Mouse (Mus musculus) ES-Bruce4 (cell line): ENCODE results near the gene Cyp2c23. TPM values are rescaled to one million over a fixed set of nuclear protein-coding genes. Genes with fewer than 3 reads are reported as not detected.

Experiments used
- H3K27ac ChIP-seq: 2 replicates; pipeline ENCODE4 v1.5.1; 2012; ENCODE audit warnings: low read length, inconsistent platforms; ENCODE audit not compliant: insufficient read depth
- H3K27me3 ChIP-seq: 2 replicates; pipeline ENCODE4 v1.6.1; 2012; ENCODE audit warnings: mild to moderate bottlenecking, low read length, inconsistent platforms; ENCODE audit not compliant: control insufficient read depth, poor library complexity, insufficient read depth, severe bottlenecking
- H3K36me3 ChIP-seq: 2 replicates; pipeline ENCODE4 v1.6.1; 2012; ENCODE audit warnings: inconsistent platforms, mild to moderate bottlenecking, low read length, moderate library complexity; ENCODE audit not compliant: control insufficient read depth, poor library complexity, insufficient read depth, severe bottlenecking
- H3K4me1 ChIP-seq: one replicate; pipeline ENCODE4 v1.8.1; 2011; ENCODE audit warnings: low read length; ENCODE audit not compliant: control insufficient read depth, insufficient read depth
- H3K4me3 ChIP-seq: 2 replicates; pipeline ENCODE4 v1.5.1; 2011; ENCODE audit warnings: low read depth, mild to moderate bottlenecking, low read length
- H3K9ac ChIP-seq: 2 replicates; pipeline ENCODE4 v1.6.1; 2012; ENCODE audit warnings: low read depth, mild to moderate bottlenecking, inconsistent platforms; ENCODE audit not compliant: poor library complexity, severe bottlenecking
- H3K9me3 ChIP-seq: replicated peaks from 2 replicates; pipeline ENCODE4 v1.6.1; 2012; ENCODE audit warnings: mild to moderate bottlenecking, low read length, inconsistent platforms; ENCODE audit not compliant: control insufficient read depth, poor library complexity, insufficient read depth, severe bottlenecking
- CTCF ChIP-seq: IDR thresholded peaks from one replicate; pipeline ENCODE4 v1.8.1; 2011; ENCODE audit warnings: low read depth, low read length
- EP300 ChIP-seq: IDR thresholded peaks from 2 replicates; pipeline ENCODE4 v1.6.1; 2011; ENCODE audit warnings: low read depth, low read length; ENCODE audit not compliant: insufficient read depth
- POLR2A ChIP-seq: IDR thresholded peaks from one replicate; pipeline ENCODE4 v1.8.1; 2011; ENCODE audit warnings: low read length; ENCODE audit not compliant: insufficient read depth
- polyA plus RNA-seq: library from polyadenylated mRNA; stranded (reverse); fragments of >200 nt; gene quantifications from 2 replicates; pipeline ENCODE4 v1.2.4, GENCODE M21; 2011; ENCODE audit warnings: low read depth; ENCODE audit not compliant: missing spikeins, insufficient read depth, insufficient read length

Gene Cyp2c23
- polyA plus RNA-seq, 1 experiment, result 0.31 TPM

DNA sequence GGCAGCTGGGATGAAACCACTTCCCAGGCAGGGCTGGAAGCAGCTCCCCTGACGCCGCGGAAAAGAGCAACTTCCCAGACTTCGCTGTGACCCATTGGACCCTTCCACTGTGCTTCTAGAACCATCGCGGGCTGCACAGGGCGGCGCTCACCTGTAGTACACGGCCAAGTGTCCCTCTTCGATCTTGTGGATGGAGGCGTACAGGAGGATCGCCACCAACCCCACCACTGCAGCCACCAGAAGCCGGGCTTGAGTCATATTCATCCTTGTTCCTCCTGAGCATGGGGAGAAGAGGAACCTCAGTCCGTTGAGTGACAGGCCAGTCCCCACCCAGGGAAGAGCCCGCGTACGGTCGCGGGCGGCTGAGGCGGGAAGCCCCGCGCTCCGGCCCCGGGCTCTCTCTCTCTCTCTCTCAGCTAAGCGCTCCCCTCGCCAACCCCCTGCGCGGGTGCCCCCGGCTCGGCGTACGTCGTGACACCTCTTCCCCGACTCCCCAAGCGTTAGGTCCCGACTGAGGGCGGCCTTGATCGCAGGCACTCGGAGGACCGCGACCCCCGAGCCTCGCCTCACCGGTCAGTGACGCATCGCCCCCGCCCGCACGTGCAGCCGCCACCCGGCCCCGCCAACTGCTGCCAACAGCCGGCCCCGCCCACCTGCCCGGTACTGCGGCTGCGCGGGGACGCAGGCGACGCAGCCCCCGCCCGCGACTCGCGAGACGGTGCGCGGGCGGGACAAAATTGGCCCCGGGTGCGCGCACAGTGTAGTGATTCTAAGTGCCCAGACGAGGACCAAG, 40.3 kb upstream of the Cyp2c23 start, which contains the start of gene Erlin1:
Erlin1 (minus strand) TSS at position 665 of the 793 bp plus-strand sequence.
- H3K36me3 ChIP-seq, result peaks cover 10% of the 10 kb centered on the region
- H3K27me3 ChIP-seq, result no peaks in the 10 kb centered on the region
- H3K9me3 ChIP-seq, result no peaks in the 10 kb centered on the region
- peak within 1 kb of the TSS; percentile 83 for H3K9ac ChIP-seq
- H3K4me3 ChIP-seq, result peak within 1 kb of the TSS; percentile 86
- no peak for TF ChIP-seq EP300
- no peak for TF ChIP-seq CTCF
- no peak for TF ChIP-seq POLR2A
- H3K4me1 ChIP-seq, result peaks cover 2% of the 10 kb centered on the region
- peak within 1 kb of the TSS; percentile 30; the same call in 1 of the 2 replicates for H3K27ac ChIP-seq

- TF ChIP-seq EP300 (no peak), POLR2A (no peak), CTCF (no peak)
- Histone ChIP-seq H3K27ac (no peak overlapping the region), H3K4me1 (peaks cover 2% of the 10 kb centered on the region), H3K27me3 (no peaks in the 10 kb centered on the region), H3K9me3 (no peaks in the 10 kb centered on the region), H3K9ac (no peak overlapping the region; the same call in 1 of the 2 replicates), H3K4me3 (no peak overlapping the region), H3K36me3 (peaks cover 8% of the 10 kb centered on the region)
These were observed 39.2 kb upstream of the Cyp2c23 start for GRCm38 (mm10) chr19:44068232-44068631.

- no peaks in the 10 kb centered on the region for H3K9me3 ChIP-seq
- TF ChIP-seq POLR2A (no peak), EP300 (no peak), CTCF (no peak)
- H3K27ac ChIP-seq, result no peak overlapping the region
- H3K4me1 ChIP-seq, result peaks cover 2% of the 10 kb centered on the region
- H3K27me3 ChIP-seq, result no peaks in the 10 kb centered on the region
- H3K9ac ChIP-seq, result no peak overlapping the region
- H3K4me3 ChIP-seq, result no peak overlapping the region
- peaks cover 10% of the 10 kb centered on the region for H3K36me3 ChIP-seq
These were observed 38.5 kb upstream of the Cyp2c23 start for GRCm38 (mm10) chr19:44067323-44068049.

GRCm38 (mm10) chr19:44064734-44065133, 35.7 kb upstream of the Cyp2c23 start:
- Histone ChIP-seq H3K9me3 (no peaks in the 10 kb centered on the region), H3K27ac (no peak overlapping the region), H3K9ac (no peak overlapping the region), H3K4me1 (no peaks in the 10 kb centered on the region), H3K4me3 (no peak overlapping the region), H3K36me3 (peaks cover 16% of the 10 kb centered on the region), H3K27me3 (no peaks in the 10 kb centered on the region)
- TF ChIP-seq EP300 (no peak), POLR2A (no peak), CTCF (no peak)

GRCm38 (mm10) chr19:44063773-44064172, 34.8 kb upstream of the Cyp2c23 start:
- Histone ChIP-seq H3K9me3 (no peaks in the 10 kb centered on the region), H3K27ac (no peak overlapping the region), H3K4me3 (no peak overlapping the region), H3K9ac (no peak overlapping the region), H3K27me3 (no peaks in the 10 kb centered on the region), H3K4me1 (no peaks in the 10 kb centered on the region), H3K36me3 (peaks cover 16% of the 10 kb centered on the region)
- TF ChIP-seq EP300, result no peak

DNA sequence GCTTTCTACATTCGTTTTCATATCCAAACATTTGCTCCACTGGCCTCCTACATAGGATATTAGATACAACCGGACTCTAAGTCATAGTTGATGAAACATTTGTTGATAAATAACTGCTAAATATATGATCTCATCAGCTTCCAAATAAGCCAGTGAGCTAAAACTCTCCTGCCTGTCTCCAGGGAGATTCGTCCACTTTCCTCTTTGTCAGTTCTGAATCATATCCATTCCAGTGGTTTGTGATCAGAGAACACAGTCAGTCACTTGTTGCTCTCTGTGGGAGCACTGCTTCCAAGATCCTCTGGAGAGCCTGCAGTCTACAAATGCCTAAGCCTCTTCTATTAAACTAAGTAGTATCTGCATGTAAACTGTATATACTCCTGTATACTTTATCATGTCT, 31.2 kb upstream of the Cyp2c23 start:
- no peaks in the 10 kb centered on the region for H3K9me3 ChIP-seq
- no peak overlapping the region for H3K9ac ChIP-seq
- H3K36me3 ChIP-seq, result peaks cover 18% of the 10 kb centered on the region
- H3K4me3 ChIP-seq, result no peak overlapping the region
- no peaks in the 10 kb centered on the region for H3K27me3 ChIP-seq
- no peak overlapping the region for H3K27ac ChIP-seq
- no peaks in the 10 kb centered on the region for H3K4me1 ChIP-seq
- TF ChIP-seq CTCF (no peak), EP300 (no peak), POLR2A (no peak)
